Mouse (Mus musculus): ENCODE data around the gene Zfp960.
"Not testable (repeated sequence)": the region's sequence is repeated elsewhere in the genome, so short reads cannot be mapped to it uniquely, and the experiment has no call there.

The Zfp960 gene

GRCm38 (mm10) chr17:17063628-17064494 is at the start of gene Zfp960:
TSS of gene Zfp960 (plus strand) at chr17:17064113.
- in situ Hi-C loops (cut with MboI, MseI), result not testable (repeated sequence)

- in situ Hi-C loops (cut with MboI, MseI), result not testable (repeated sequence)
Observed at GRCm38 (mm10) chr17:17018071-17018470, 45.8 kb upstream of the Zfp960 start.

- in situ Hi-C loops (cut with MboI, MseI), result not testable (repeated sequence)
Observed at GRCm38 (mm10) chr17:17059566-17059965, 4.3 kb upstream of the Zfp960 start.

GRCm38 (mm10) chr17:17120830-17121502 is 57.1 kb downstream of the Zfp960 start, which contains the start of gene Zfp97:
TSS of gene Zfp97 (plus strand) at chr17:17121415.
- in situ Hi-C loops (cut with MboI, MseI), result loop anchor here (5.0 to 25.0 kb wide), 2 partner anchors 61 to 541 kb away; no protein-coding TSS in a partner anchor
